Mouse (Mus musculus) stomach, postnatal 0 days (tissue): Measurements from ENCODE around the gene Ulk2. TPM values are rescaled to one million over a fixed set of nuclear protein-coding genes. Genes with fewer than 3 reads are reported as not detected.
A peak's percentile ranks its signal among the peaks of the same experiment; 100 is the strongest.

Source experiments
- ATAC-seq: fragments of 200-750 bp; cut with Nextera tagmentation; 2 replicates; pipeline ENCODE4 v1.8.0; 2017; ENCODE audit not compliant: low FRiP score, low TSS enrichment
- DNase-seq: peaks from one replicate; pipeline ENCODE4 v3.0.0-alpha.2; 2016; ENCODE audit warnings: low spot score
- H3K27ac ChIP-seq: fragments of 300-500 bp; sonication (generic); replicated peaks from 2 replicates; pipeline ENCODE4 v1.5.1; 2014; ENCODE audit warnings: mild to moderate bottlenecking, control low read depth
- H3K27me3 ChIP-seq: fragments of 300-500 bp; sonication (generic); 2 replicates; pipeline ENCODE4 v1.6.1; 2014; ENCODE audit warnings: low read length; ENCODE audit not compliant: control insufficient read depth, insufficient read depth
- H3K36me3 ChIP-seq: fragments of 300-500 bp; sonication (generic); 2 replicates; pipeline ENCODE4 v1.6.1; 2014; ENCODE audit warnings: low read length, mixed read lengths; ENCODE audit not compliant: control insufficient read depth, insufficient read depth
- H3K4me1 ChIP-seq: fragments of 300-500 bp; sonication (generic); replicated peaks from 2 replicates; pipeline ENCODE4 v1.6.1; 2014; ENCODE audit warnings: antibody characterized with exemption; ENCODE audit not compliant: control insufficient read depth, insufficient read depth
- H3K4me2 ChIP-seq: fragments of 300-500 bp; sonication (generic); replicated peaks from 2 replicates; pipeline ENCODE4 v1.6.1; 2014; ENCODE audit warnings: low read depth, mild to moderate bottlenecking, control low read depth, moderate library complexity
- H3K4me3 ChIP-seq: fragments of 300-500 bp; sonication (generic); 2 replicates; pipeline ENCODE4 v1.5.1; 2014; ENCODE audit warnings: low read depth, low read length, control low read depth
- H3K9ac ChIP-seq: fragments of 300-500 bp; sonication (generic); 2 replicates; pipeline ENCODE4 v1.6.1; 2014; ENCODE audit warnings: mild to moderate bottlenecking, low read length, control low read depth, mixed read lengths
- H3K9me3 ChIP-seq: fragments of 300-500 bp; sonication (generic); 2 replicates; pipeline ENCODE4 v1.6.1; 2016; ENCODE audit warnings: low read length; ENCODE audit not compliant: control insufficient read depth
- CTCF ChIP-seq: IDR thresholded peaks from 2 replicates; pipeline ENCODE4 v1.5.1; 2016; ENCODE audit warnings: antibody characterized with exemption, low read depth, mild to moderate bottlenecking, moderate library complexity
- EP300 ChIP-seq: optimal IDR thresholded peaks from 2 replicates; pipeline ENCODE3; 2016; ENCODE audit warnings: antibody characterized with exemption
- WGBS: fragments of 180-500 bp; shearing (Covaris S2); extraction: QIAGEN DNeasy Blood & Tissue Kit; methylation state at CpG from one replicate; pipeline ENCODE4 v1.1.7; 2014; 5-methylcytosine and 5-hydroxymethylcytosine counted together
- polyA plus RNA-seq: library from polyadenylated mRNA; unstranded; fragments of >200 nt; fragmentation: Nextera tagmentation; extraction: Ambion mirVana; gene quantifications from 2 replicates; pipeline ENCODE4 v1.2.1, GENCODE M21; 2015

Gene Ulk2
- polyA plus RNA-seq, 1 experiment from 2014 or later: 4.9 TPM

GRCm38 (mm10) chr11:61745781-61746180, 109.1 kb downstream of the Ulk2 start:
- WGBS: 90% methylated on average over 9 of the region's 9 CpGs
- H3K4me1 ChIP-seq: no peaks in the 10 kb centered on the region
- TF ChIP-seq EP300 (no peak), CTCF (no peak)
- ATAC-seq: no peak
- H3K27ac ChIP-seq: no peak overlapping the region
- no peaks in the 10 kb centered on the region for H3K9me3 ChIP-seq
- H3K36me3 ChIP-seq: peaks cover 6% of the 10 kb centered on the region
- no peak for DNase-seq
- no peak overlapping the region for H3K4me2 ChIP-seq
- H3K4me3 ChIP-seq: no peak overlapping the region
- H3K27me3 ChIP-seq: no peaks in the 10 kb centered on the region
- no peak overlapping the region for H3K9ac ChIP-seq

- Histone ChIP-seq H3K9me3 (no peaks in the 10 kb centered on the region), H3K4me2 (no peak overlapping the region), H3K9ac (no peak overlapping the region), H3K36me3 (peaks cover 10% of the 10 kb centered on the region), H3K27ac (no peak overlapping the region), H3K27me3 (no peaks in the 10 kb centered on the region), H3K4me3 (no peak overlapping the region), H3K4me1 (no peaks in the 10 kb centered on the region)
- peak; percentile 48 for TF ChIP-seq CTCF
- no peak for TF ChIP-seq EP300
- no peak for DNase-seq
- no peak for ATAC-seq
- WGBS: 74% methylated on average over 3 of the region's 3 CpGs
Measured at GRCm38 (mm10) chr11:61744460-61744859, 110.4 kb downstream of the Ulk2 start.

GRCm38 (mm10) chr11:61743768-61744167, 111.1 kb downstream of the Ulk2 start:
- TF ChIP-seq EP300 (no peak), CTCF (no peak)
- Histone ChIP-seq H3K36me3 (peaks cover 10% of the 10 kb centered on the region), H3K4me3 (no peak overlapping the region), H3K4me2 (no peak overlapping the region), H3K27ac (no peak overlapping the region), H3K27me3 (no peaks in the 10 kb centered on the region), H3K4me1 (no peaks in the 10 kb centered on the region), H3K9ac (no peak overlapping the region), H3K9me3 (no peaks in the 10 kb centered on the region)
- no peak for ATAC-seq
- WGBS: 74% methylated on average over 3 of the region's 3 CpGs
- DNase-seq: no peak

GRCm38 (mm10) chr11:61740500-61740899, 114.4 kb downstream of the Ulk2 start:
- H3K4me3 ChIP-seq: no peak overlapping the region
- WGBS: 96% methylated on average over 1 of the region's 1 CpGs
- no peak overlapping the region for H3K9ac ChIP-seq
- no peak overlapping the region for H3K27ac ChIP-seq
- no peaks in the 10 kb centered on the region for H3K4me1 ChIP-seq
- no peak for ATAC-seq
- no peak overlapping the region for H3K4me2 ChIP-seq
- DNase-seq: no peak
- TF ChIP-seq CTCF: peak; percentile 22
- no peak for TF ChIP-seq EP300
- no peaks in the 10 kb centered on the region for H3K27me3 ChIP-seq
- peaks cover 14% of the 10 kb centered on the region; the same call in 1 of the 2 replicates for H3K36me3 ChIP-seq
- no peaks in the 10 kb centered on the region for H3K9me3 ChIP-seq

GRCm38 (mm10) chr11:61737290-61737689, 117.6 kb downstream of the Ulk2 start:
- no peaks in the 10 kb centered on the region for H3K27me3 ChIP-seq
- no peak for ATAC-seq
- H3K4me2 ChIP-seq: no peak overlapping the region

GRCm38 (mm10) chr11:61732672-61733071, 122.2 kb downstream of the Ulk2 start:
- H3K36me3 ChIP-seq: peaks cover 7% of the 10 kb centered on the region; the same call in 1 of the 2 replicates
- no peak overlapping the region for H3K4me2 ChIP-seq
- H3K27me3 ChIP-seq: no peaks in the 10 kb centered on the region
- no peak overlapping the region for H3K9ac ChIP-seq
- no peaks in the 10 kb centered on the region for H3K4me1 ChIP-seq
- TF ChIP-seq CTCF (no peak), EP300 (no peak)
- WGBS: 88% methylated on average over 7 of the region's 7 CpGs
- DNase-seq: no peak
- no peak overlapping the region for H3K27ac ChIP-seq
- H3K4me3 ChIP-seq: no peak overlapping the region
- no peak for ATAC-seq
- no peaks in the 10 kb centered on the region for H3K9me3 ChIP-seq

More at GRCm38 (mm10) chr11:61737290-61737689, 117.6 kb downstream of the Ulk2 start:
- no peak for DNase-seq
- no peak overlapping the region for H3K9ac ChIP-seq
- 93% methylated on average over 1 of the region's 1 CpGs for WGBS
- H3K4me3 ChIP-seq: no peak overlapping the region
- peaks cover 14% of the 10 kb centered on the region; the same call in 1 of the 2 replicates for H3K36me3 ChIP-seq
- H3K9me3 ChIP-seq: no peaks in the 10 kb centered on the region
- H3K4me1 ChIP-seq: no peaks in the 10 kb centered on the region
- H3K27ac ChIP-seq: no peak overlapping the region
- TF ChIP-seq EP300: no peak
- TF ChIP-seq CTCF: no peak
